Mouse (Mus musculus) embryonic facial prominence, embryonic 12.5 days (tissue): ENCODE data around the gene Tspan9. TPM values are rescaled to one million over a fixed set of nuclear protein-coding genes. Genes with fewer than 3 reads are reported as not detected.

Experiments
- ATAC-seq: fragments of 200-750 bp; cut with Nextera tagmentation; 2 replicates; pipeline ENCODE4 v1.8.0; 2017; ENCODE audit not compliant: insufficient number of reproducible peaks, insufficient read depth, low FRiP score, low TSS enrichment
- H3K27ac ChIP-seq: fragments of 300-500 bp; sonication (generic); 2 replicates; pipeline ENCODE4 v1.5.1; 2016; ENCODE audit warnings: mild to moderate bottlenecking
- H3K27me3 ChIP-seq: fragments of 300-500 bp; sonication (generic); 2 replicates; pipeline ENCODE4 v1.6.1; 2016; ENCODE audit warnings: mild to moderate bottlenecking, moderate library complexity
- H3K36me3 ChIP-seq: fragments of 300-500 bp; sonication (generic); 2 replicates; pipeline ENCODE4 v1.6.1; 2016; ENCODE audit warnings: mild to moderate bottlenecking
- H3K4me1 ChIP-seq: fragments of 300-500 bp; sonication (generic); 2 replicates; pipeline ENCODE4 v1.6.1; 2016
- H3K4me2 ChIP-seq: fragments of 300-500 bp; sonication (generic); replicated peaks from 2 replicates; pipeline ENCODE4 v1.6.1; 2016; ENCODE audit warnings: mild to moderate bottlenecking, moderate library complexity
- H3K4me3 ChIP-seq: fragments of 300-500 bp; sonication (generic); 2 replicates; pipeline ENCODE4 v1.5.1; 2016; ENCODE audit warnings: mild to moderate bottlenecking
- H3K9ac ChIP-seq: fragments of 300-500 bp; sonication (generic); 2 replicates; pipeline ENCODE4 v1.6.1; 2016; ENCODE audit warnings: mild to moderate bottlenecking, moderate library complexity
- H3K9me3 ChIP-seq: fragments of 300-500 bp; sonication (generic); 2 replicates; pipeline ENCODE4 v1.6.1; 2016; ENCODE audit warnings: mild to moderate bottlenecking, moderate library complexity
- WGBS: fragments of 180-500 bp; shearing (Covaris S2); methylation state at CpG from one replicate; pipeline ENCODE4 v1.1.7; 2016; 5-methylcytosine and 5-hydroxymethylcytosine counted together
- polyA plus RNA-seq: library from polyadenylated mRNA; unstranded; fragments of >200 nt; fragmentation: Nextera tagmentation; extraction: Ambion mirVana; gene quantifications from 2 replicates; pipeline ENCODE4 v1.2.1, GENCODE M21; 2016

Gene Tspan9
- polyA plus RNA-seq, 1 experiment from 2014 or later = 110 TPM

GRCm38 (mm10) chr6:128021106-128021930, 122.1 kb downstream of the Tspan9 start:
- H3K4me1 ChIP-seq = peaks cover 46% of the 10 kb centered on the region
- 26% methylated on average over 9 of the region's 10 CpGs for WGBS
- no peak overlapping the region for H3K9ac ChIP-seq
- no peaks in the 10 kb centered on the region for H3K27me3 ChIP-seq
- no peak overlapping the region for H3K4me3 ChIP-seq
- H3K27ac ChIP-seq = peak overlapping the region; percentile 14
- no peak; the same call in 1 of the 2 replicates for ATAC-seq
- H3K9me3 ChIP-seq = no peaks in the 10 kb centered on the region
- 0 out of 2 replicates have a peak overlapping the region, but pooled peaks have one; percentile 12 for H3K4me2 ChIP-seq
- H3K36me3 ChIP-seq = no peaks in the 10 kb centered on the region

DNA sequence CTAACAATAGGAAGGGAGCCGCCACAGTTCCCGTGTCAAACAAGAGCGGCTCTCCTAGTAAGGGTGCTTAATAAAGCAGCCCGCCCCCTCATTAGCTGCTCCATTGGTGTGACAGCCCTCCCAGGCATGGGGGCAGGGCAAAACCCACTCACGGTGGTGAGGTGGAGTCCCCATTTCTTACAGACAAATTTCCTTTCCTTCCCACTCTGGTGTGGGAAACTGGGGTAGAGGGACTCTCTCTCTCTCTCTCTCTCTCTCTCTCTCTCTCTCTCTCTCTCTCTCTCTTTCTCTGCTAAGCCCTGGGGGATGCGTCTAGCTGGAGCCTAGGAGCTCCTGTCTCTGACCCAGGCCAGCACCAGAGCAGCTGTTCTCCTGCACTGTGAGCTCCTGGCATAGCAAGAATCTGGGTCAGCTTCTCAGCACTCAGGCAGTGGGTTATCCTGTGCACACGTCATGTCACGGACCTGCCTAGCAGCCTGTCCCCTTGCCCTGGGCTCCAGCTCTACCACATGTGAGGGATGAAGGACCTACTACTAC, 122.8 kb downstream of the Tspan9 start:
- Histone ChIP-seq H3K27me3 (no peaks in the 10 kb centered on the region), H3K27ac (peak overlapping the region; percentile 14), H3K9ac (no peak overlapping the region), H3K4me1 (peaks cover 40% of the 10 kb centered on the region), H3K36me3 (no peaks in the 10 kb centered on the region), H3K4me3 (no peak overlapping the region), H3K4me2 (no peak overlapping the region), H3K9me3 (no peaks in the 10 kb centered on the region)
- ATAC-seq = no peak
- 25% methylated on average over 8 of the region's 8 CpGs for WGBS

DNA sequence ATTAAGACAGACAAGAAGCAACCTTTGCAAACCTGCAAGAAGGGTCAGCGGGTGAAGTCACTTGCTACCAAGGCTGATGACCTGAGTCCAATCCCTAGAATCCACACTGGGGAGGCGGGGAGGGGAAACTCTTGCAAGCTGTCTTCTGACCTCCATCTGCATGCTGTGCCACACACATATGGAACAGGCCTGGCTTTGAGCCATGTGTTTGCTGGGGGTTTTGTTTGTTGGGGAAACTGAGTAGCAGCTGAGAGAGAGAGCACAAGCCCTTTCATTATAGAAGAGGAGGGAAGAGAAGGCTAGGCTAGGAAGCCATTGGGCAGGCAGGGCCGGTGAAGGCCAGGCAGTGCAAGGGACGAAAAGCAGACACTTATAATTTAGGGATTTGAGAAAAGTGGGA, 123.3 kb downstream of the Tspan9 start:
- H3K9ac ChIP-seq = no peak overlapping the region
- H3K9me3 ChIP-seq = no peaks in the 10 kb centered on the region
- H3K27ac ChIP-seq = peak overlapping the region; percentile 31; the same call in 1 of the 2 replicates
- H3K4me2 ChIP-seq = no peak overlapping the region
- no peaks in the 10 kb centered on the region for H3K36me3 ChIP-seq
- WGBS = 43% methylated on average over 4 of the region's 4 CpGs
- peaks cover 40% of the 10 kb centered on the region for H3K4me1 ChIP-seq
- H3K4me3 ChIP-seq = no peak overlapping the region
- no peaks in the 10 kb centered on the region for H3K27me3 ChIP-seq
- no peak for ATAC-seq

DNA sequence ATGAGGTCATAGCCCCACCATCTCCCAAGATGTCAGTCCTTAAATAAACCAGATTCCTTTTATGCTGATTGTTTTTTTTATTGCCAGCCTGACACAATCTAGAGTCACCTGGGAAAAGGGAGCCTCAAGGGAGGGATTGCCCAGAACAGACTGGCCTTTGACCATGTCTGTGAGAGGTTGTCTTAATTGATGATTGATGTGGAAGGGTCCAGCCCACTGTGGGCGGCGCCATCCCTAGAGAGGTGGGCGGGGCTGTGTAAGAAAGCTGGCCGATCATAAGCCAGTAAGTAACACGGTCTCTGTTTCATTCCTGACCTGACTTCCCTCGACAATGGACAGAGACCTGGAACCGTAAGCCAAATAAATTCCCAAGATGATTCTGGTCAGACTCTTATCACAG, 124.3 kb downstream of the Tspan9 start:
- no peak overlapping the region for H3K9ac ChIP-seq
- H3K9me3 ChIP-seq = no peaks in the 10 kb centered on the region
- no peak overlapping the region for H3K27ac ChIP-seq
- H3K4me1 ChIP-seq = peaks cover 40% of the 10 kb centered on the region
- H3K4me3 ChIP-seq = no peak overlapping the region
- ATAC-seq = no peak
- no peak overlapping the region for H3K4me2 ChIP-seq
- no peaks in the 10 kb centered on the region for H3K36me3 ChIP-seq
- WGBS = 86% methylated on average over 7 of the region's 7 CpGs
- H3K27me3 ChIP-seq = no peaks in the 10 kb centered on the region

- no peak for ATAC-seq
- H3K27me3 ChIP-seq = 0 out of 2 replicates have a peak, but pooled peaks cover 5% of the 10 kb centered on the region
- H3K9me3 ChIP-seq = no peaks in the 10 kb centered on the region
- no peak overlapping the region for H3K27ac ChIP-seq
- no peak overlapping the region for H3K4me3 ChIP-seq
- 82% methylated on average over 7 of the region's 7 CpGs for WGBS
- peaks cover 37% of the 10 kb centered on the region for H3K4me1 ChIP-seq
- H3K36me3 ChIP-seq = no peaks in the 10 kb centered on the region
- H3K4me2 ChIP-seq = no peak overlapping the region
- no peak overlapping the region for H3K9ac ChIP-seq
Measured at GRCm38 (mm10) chr6:128015304-128015703, 128.1 kb downstream of the Tspan9 start.

GRCm38 (mm10) chr6:128011781-128012180, 131.6 kb downstream of the Tspan9 start:
- H3K27ac ChIP-seq = peak overlapping the region; percentile 74; the same call in 1 of the 2 replicates
- 0 out of 2 replicates have a peak, but pooled peaks cover 5% of the 10 kb centered on the region for H3K27me3 ChIP-seq
- no peak overlapping the region for H3K4me2 ChIP-seq
- H3K9me3 ChIP-seq = no peaks in the 10 kb centered on the region
- no peaks in the 10 kb centered on the region for H3K36me3 ChIP-seq
- no peak overlapping the region for H3K9ac ChIP-seq
- no peak overlapping the region for H3K4me3 ChIP-seq
- ATAC-seq = no peak
- WGBS = 70% methylated on average over 17 of the region's 17 CpGs
- peaks cover 53% of the 10 kb centered on the region for H3K4me1 ChIP-seq

DNA sequence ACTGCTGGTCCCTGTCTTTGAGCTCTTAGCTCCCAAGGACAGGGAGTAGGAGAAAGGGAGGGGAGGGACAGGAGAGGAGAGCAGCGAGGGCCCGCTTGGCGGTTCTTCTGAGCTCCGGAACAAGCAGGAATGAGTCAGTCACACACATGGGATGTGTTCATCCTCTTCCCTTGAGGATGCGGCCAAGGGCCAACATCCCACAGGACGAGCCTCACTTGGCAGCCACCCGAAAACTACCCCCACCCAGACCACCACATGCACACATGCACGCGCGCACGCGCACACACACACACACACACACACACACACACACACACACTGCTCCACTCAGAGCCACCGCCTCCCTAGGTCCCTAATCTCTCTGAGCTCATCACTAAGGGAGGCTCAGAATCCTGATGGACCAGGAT, 132.3 kb downstream of the Tspan9 start:
- no peak for ATAC-seq
- Histone ChIP-seq H3K9ac (0 out of 2 replicates have a peak overlapping the region, but pooled peaks have one; percentile 10), H3K9me3 (no peaks in the 10 kb centered on the region), H3K4me3 (no peak overlapping the region), H3K4me1 (peaks cover 58% of the 10 kb centered on the region), H3K27ac (peak overlapping the region; percentile 74), H3K4me2 (no peak overlapping the region), H3K27me3 (0 out of 2 replicates have a peak, but pooled peaks cover 5% of the 10 kb centered on the region), H3K36me3 (no peaks in the 10 kb centered on the region)
- 66% methylated on average over 13 of the region's 13 CpGs for WGBS

DNA sequence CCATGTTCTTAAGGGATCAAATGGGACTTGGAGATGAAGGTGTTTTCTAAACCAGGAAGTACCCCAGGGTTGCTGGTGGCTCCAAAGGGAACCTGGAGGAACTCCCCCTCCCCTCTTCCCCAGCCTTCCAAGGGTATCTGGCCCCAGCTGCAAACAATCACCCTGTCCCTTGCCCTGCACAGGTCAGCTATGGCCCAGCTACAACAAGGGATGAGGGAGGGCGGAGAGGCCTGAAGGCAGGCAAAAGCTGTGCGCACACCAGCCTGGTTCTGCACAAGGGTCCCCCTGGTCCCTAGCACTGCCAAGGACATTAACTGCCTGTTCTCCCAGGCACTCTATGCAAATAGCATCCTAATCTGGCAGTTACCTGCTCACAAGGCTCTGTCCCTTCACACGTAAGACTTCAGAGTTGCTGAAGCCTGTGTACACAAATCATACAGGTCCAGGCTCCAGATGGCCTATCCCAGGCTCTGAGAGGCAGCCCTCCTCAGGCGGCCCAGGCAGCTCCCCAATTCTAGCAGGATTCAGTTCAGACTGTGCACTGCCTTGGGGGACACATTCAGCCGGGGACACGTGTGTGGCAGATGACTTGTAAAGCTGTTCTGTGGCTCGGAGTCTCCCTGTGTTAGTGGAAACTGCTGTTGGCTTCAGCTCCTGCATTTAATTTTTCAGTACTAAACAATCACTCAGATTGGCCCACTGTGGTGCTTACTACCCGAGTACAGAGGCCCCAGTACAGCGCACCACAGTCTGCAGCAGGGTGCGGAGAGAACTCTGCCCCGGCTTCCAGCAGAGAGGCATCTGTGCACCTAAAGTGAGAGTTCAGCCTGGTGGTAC, 133.0 kb downstream of the Tspan9 start:
- WGBS = 43% methylated on average over 11 of the region's 11 CpGs
- no peaks in the 10 kb centered on the region for H3K9me3 ChIP-seq
- 0 out of 2 replicates have a peak, but pooled peaks cover 5% of the 10 kb centered on the region for H3K27me3 ChIP-seq
- H3K4me1 ChIP-seq = peaks cover 58% of the 10 kb centered on the region
- no peaks in the 10 kb centered on the region for H3K36me3 ChIP-seq
- peak overlapping the region; percentile 74 for H3K27ac ChIP-seq
- peak overlapping the region; percentile 21; the same call in 1 of the 2 replicates for H3K9ac ChIP-seq
- H3K4me3 ChIP-seq = no peak overlapping the region
- no peak overlapping the region for H3K4me2 ChIP-seq
- peak; percentile 57; the same call in 1 of the 2 replicates for ATAC-seq

DNA sequence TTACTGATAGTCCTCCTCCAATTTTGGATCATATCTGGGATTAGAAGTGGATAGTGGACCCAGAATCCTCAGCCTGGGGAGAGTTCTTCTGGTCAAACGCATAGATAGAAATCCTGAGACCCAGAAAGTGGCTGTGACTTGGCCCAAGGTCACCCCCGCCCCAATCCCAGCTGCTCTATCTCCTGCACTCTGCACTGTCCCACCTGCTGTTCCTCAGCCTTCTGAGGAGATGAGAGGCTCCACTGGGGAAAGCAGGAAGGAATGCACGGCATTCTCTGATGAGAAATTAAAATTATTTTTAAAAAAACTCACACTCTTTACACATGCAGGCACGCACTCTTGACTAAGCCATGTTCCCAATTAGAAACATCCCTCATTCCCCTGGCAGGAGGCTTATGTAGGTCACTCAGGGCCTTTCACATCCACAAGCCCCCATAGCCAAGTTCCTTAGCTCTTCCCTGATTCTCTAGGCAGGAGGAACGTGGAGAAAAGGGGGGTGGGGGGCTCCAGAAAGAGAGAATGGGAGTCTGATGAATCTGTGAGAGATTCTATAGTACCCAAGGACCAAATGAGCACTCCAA, 135.3 kb downstream of the Tspan9 start:
- Histone ChIP-seq H3K4me2 (no peak overlapping the region), H3K27ac (no peak overlapping the region), H3K4me1 (peaks cover 60% of the 10 kb centered on the region), H3K9me3 (no peaks in the 10 kb centered on the region), H3K36me3 (no peaks in the 10 kb centered on the region), H3K27me3 (0 out of 2 replicates have a peak, but pooled peaks cover 5% of the 10 kb centered on the region), H3K4me3 (no peak overlapping the region), H3K9ac (no peak overlapping the region)
- 62% methylated on average over 5 of the region's 5 CpGs for WGBS
- ATAC-seq = no peak

DNA sequence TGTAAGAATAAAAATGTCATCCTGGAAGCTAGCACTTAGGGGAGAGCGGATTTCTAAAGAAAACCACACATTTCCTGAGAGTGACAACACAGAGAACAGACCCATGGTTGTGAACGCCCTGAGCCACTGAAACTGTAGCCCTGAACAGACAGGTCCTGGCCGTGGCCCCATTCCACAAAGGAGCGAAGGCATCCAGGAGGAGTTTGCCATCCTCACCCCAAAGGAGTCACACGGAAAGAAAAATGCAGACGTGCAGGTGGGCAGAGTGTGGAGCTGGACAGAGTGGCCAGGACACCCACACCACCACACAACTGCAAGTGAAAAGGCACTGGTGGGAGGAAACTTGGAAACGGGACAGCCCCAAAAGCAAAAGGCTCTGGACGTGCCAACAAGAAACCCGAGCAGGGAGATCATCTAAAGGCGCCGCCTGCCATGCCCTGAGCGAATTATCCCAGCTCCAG, 136.1 kb downstream of the Tspan9 start:
- Histone ChIP-seq H3K27ac (no peak overlapping the region), H3K4me3 (no peak overlapping the region), H3K4me2 (no peak overlapping the region), H3K9ac (no peak overlapping the region), H3K4me1 (peaks cover 58% of the 10 kb centered on the region), H3K36me3 (no peaks in the 10 kb centered on the region), H3K9me3 (no peaks in the 10 kb centered on the region), H3K27me3 (0 out of 2 replicates have a peak, but pooled peaks cover 5% of the 10 kb centered on the region)
- ATAC-seq = no peak
- 61% methylated on average over 12 of the region's 12 CpGs for WGBS

- WGBS = 69% methylated on average over 8 of the region's 8 CpGs
Measured at GRCm38 (mm10) chr6:128006156-128006555, 137.2 kb downstream of the Tspan9 start.

More at GRCm38 (mm10) chr6:128006156-128006555, 137.2 kb downstream of the Tspan9 start:
- no peak for ATAC-seq
- H3K27ac ChIP-seq = no peak overlapping the region
- no peak overlapping the region for H3K4me2 ChIP-seq
- H3K9ac ChIP-seq = no peak overlapping the region
- no peak overlapping the region for H3K4me3 ChIP-seq
- H3K36me3 ChIP-seq = no peaks in the 10 kb centered on the region
- no peaks in the 10 kb centered on the region for H3K9me3 ChIP-seq
- H3K27me3 ChIP-seq = 0 out of 2 replicates have a peak, but pooled peaks cover 2% of the 10 kb centered on the region
- H3K4me1 ChIP-seq = peaks cover 55% of the 10 kb centered on the region
